Mouse (Mus musculus) lung, adult 2 months (tissue): ENCODE data around the gene Rbm4. TPM values are rescaled to one million over a fixed set of nuclear protein-coding genes. Genes with fewer than 3 reads are reported as not detected.

Experiments used
- DNase-seq: peaks from one replicate; pipeline ENCODE4 v3.0.0; 2022
- H3K4me1 ChIP-seq: fragments of 200-500 bp; 2 replicates; pipeline ENCODE4 v1.6.1; 2011; ENCODE audit warnings: low read length; ENCODE audit not compliant: control insufficient read depth, insufficient read depth
- H3K4me3 ChIP-seq: fragments of 200-500 bp; replicated peaks from 2 replicates; pipeline ENCODE3; 2011; ENCODE audit warnings: low read depth, mild to moderate bottlenecking, control low read depth, low read length; ENCODE audit errors: extremely low read depth
- CTCF ChIP-seq: fragments of 200-500 bp; IDR thresholded peaks from 2 replicates; pipeline ENCODE4 v1.5.1; 2011; ENCODE audit warnings: mild to moderate bottlenecking, low read length, control low read depth; ENCODE audit not compliant: insufficient read depth
- POLR2A ChIP-seq: fragments of 200-500 bp; IDR thresholded peaks from 2 replicates; pipeline ENCODE4 v1.6.1; 2011; ENCODE audit warnings: low read depth, mild to moderate bottlenecking, control low read depth, low read length, borderline replicate concordance; ENCODE audit errors: extremely low read depth
- WGBS: fragments of 180-500 bp; shearing (Covaris S2); methylation state at CpG from one replicate; pipeline ENCODE4 v1.1.7; 2018; 5-methylcytosine and 5-hydroxymethylcytosine counted together
- polyA plus RNA-seq: library from polyadenylated mRNA; depleted of rRNA; stranded (reverse); fragments of >200 nt; gene quantifications from 2 replicates; pipeline ENCODE4 v1.2.3, GENCODE M21; 2012; rRNA removed

Rbm4 gene
- polyA plus RNA-seq = 28.6 and 36.1 TPM in 2 replicates

GRCm38 (mm10) chr19:4793831-4794422 is at the start of gene Rbm4:
Gene Rbm4 (minus strand): TSS chr19:4793901.
- peak within 1 kb of the TSS; percentile 97 for H3K4me3 ChIP-seq
- DNase-seq = peak; percentile 94
- under 1% methylated on average over 31 of the region's 31 CpGs for WGBS
- peaks cover 2% of the 10 kb centered on the region for H3K4me1 ChIP-seq
- TF ChIP-seq CTCF = no peak
- peak; percentile 81; the same call in 1 of the 2 replicates for TF ChIP-seq POLR2A

GRCm38 (mm10) chr19:4842611-4843010 is 48.9 kb upstream of the Rbm4 start:
- DNase-seq = no peak
- H3K4me1 ChIP-seq = no peaks in the 10 kb centered on the region
- no peak overlapping the region for H3K4me3 ChIP-seq
- TF ChIP-seq CTCF (no peak), POLR2A (no peak)
- 44% methylated on average over 2 of the region's 2 CpGs for WGBS

- no peak for DNase-seq
- Histone ChIP-seq H3K4me1 (no peaks in the 10 kb centered on the region), H3K4me3 (no peak overlapping the region)
- TF ChIP-seq POLR2A (no peak), CTCF (no peak)
- WGBS = 77% methylated on average over 9 of the region's 9 CpGs
Measured at GRCm38 (mm10) chr19:4840848-4841247, 47.1 kb upstream of the Rbm4 start.

- under 1% methylated on average over 25 of the region's 25 CpGs for WGBS
- no peaks in the 10 kb centered on the region for H3K4me1 ChIP-seq
- TF ChIP-seq CTCF (no peak), POLR2A (peak; percentile 91; the same call in 1 of the 2 replicates)
- H3K4me3 ChIP-seq = peak within 1 kb of the TSS; percentile 79
- DNase-seq = peak; percentile 94
Measured at GRCm38 (mm10) chr19:4839149-4839548, 45.4 kb upstream of the Rbm4 start, which contains the start of the genes Ccs and Ccdc87. Gene Ccs (minus strand): TSS chr19:4839332. Gene Ccdc87 (plus strand): TSS chr19:4839366.

- DNase-seq = peak; percentile 12
Measured at GRCm38 (mm10) chr19:4838526-4839140, 44.9 kb upstream of the Rbm4 start.

GRCm38 (mm10) chr19:4837049-4837448 is 43.3 kb upstream of the Rbm4 start:
- no peaks in the 10 kb centered on the region for H3K4me1 ChIP-seq
- no peak for DNase-seq
- 92% methylated on average over 6 of the region's 6 CpGs for WGBS
- TF ChIP-seq POLR2A (no peak), CTCF (no peak)
- H3K4me3 ChIP-seq = no peak overlapping the region

More at GRCm38 (mm10) chr19:4838526-4839140, 44.9 kb upstream of the Rbm4 start:
- no peaks in the 10 kb centered on the region for H3K4me1 ChIP-seq
- 17% methylated on average over 10 of the region's 10 CpGs for WGBS
- H3K4me3 ChIP-seq = peak overlapping the region; percentile 79
- TF ChIP-seq CTCF (no peak), POLR2A (no peak)

GRCm38 (mm10) chr19:4836096-4836495 is 42.4 kb upstream of the Rbm4 start:
- WGBS = 56% methylated on average over 2 of the region's 2 CpGs
- no peak for DNase-seq

GRCm38 (mm10) chr19:4833977-4834376 is 40.3 kb upstream of the Rbm4 start:
- TF ChIP-seq POLR2A = no peak
- TF ChIP-seq CTCF = no peak
- DNase-seq = no peak
- 84% methylated on average over 8 of the region's 8 CpGs for WGBS
- H3K4me3 ChIP-seq = no peak overlapping the region
- H3K4me1 ChIP-seq = no peaks in the 10 kb centered on the region

More at GRCm38 (mm10) chr19:4836096-4836495, 42.4 kb upstream of the Rbm4 start:
- no peak for TF ChIP-seq CTCF
- TF ChIP-seq POLR2A = no peak
- no peak overlapping the region for H3K4me3 ChIP-seq
- no peaks in the 10 kb centered on the region for H3K4me1 ChIP-seq

- DNase-seq = no peak
- H3K4me1 ChIP-seq = no peaks in the 10 kb centered on the region
- no peak overlapping the region for H3K4me3 ChIP-seq
- WGBS = 58% methylated on average over 7 of the region's 7 CpGs
- TF ChIP-seq POLR2A (no peak), CTCF (no peak)
Measured at GRCm38 (mm10) chr19:4829156-4829555, 35.5 kb upstream of the Rbm4 start.

- DNase-seq = peak; percentile 23
- no peaks in the 10 kb centered on the region for H3K4me1 ChIP-seq
- TF ChIP-seq CTCF (no peak), POLR2A (no peak)
- no peak overlapping the region for H3K4me3 ChIP-seq
- WGBS = 61% methylated on average over 16 of the region's 16 CpGs
Measured at GRCm38 (mm10) chr19:4828444-4829114, 34.9 kb upstream of the Rbm4 start.
